Mouse (Mus musculus): ENCODE data around the gene Pdxp. TPM values are rescaled to one million over a fixed set of nuclear protein-coding genes. Genes with fewer than 3 reads are reported as not detected.
A peak's percentile ranks its signal among the peaks of the same experiment; 100 is the strongest.

The Pdxp gene
- polyA plus RNA-seq, 1 experiment from 2014 or later = 20.3 TPM

GRCm38 (mm10) chr15:78899740-78900584, 13.8 kb upstream of the Pdxp start, which contains the start of gene Sh3bp1:
Sh3bp1 (plus strand) TSS chr15:78899768.
- H3K9ac ChIP-seq = peak within 1 kb of the TSS; percentile 85
- peak within 1 kb of the TSS; percentile 92 for H3K4me2 ChIP-seq (replicated peaks)
- H3K27me3 ChIP-seq = no peaks in the 10 kb centered on the region
- H3K4me3 ChIP-seq = peak within 1 kb of the TSS; percentile 83
- peaks cover 45% of the 10 kb centered on the region for H3K4me1 ChIP-seq
- H3K9me3 ChIP-seq = no peaks in the 10 kb centered on the region
- peak; percentile 58; the same call in 1 of the 2 replicates for ATAC-seq (ENCODE audit: low FRiP score, low read depth)
- peaks cover 36% of the 10 kb centered on the region for H3K36me3 ChIP-seq
- WGBS = under 1% methylated on average over 46 of the region's 47 CpGs
- peak within 1 kb of the TSS; percentile 82 for H3K27ac ChIP-seq

- Histone ChIP-seq H3K27ac (peak overlapping the region; percentile 82), H3K9ac (peak overlapping the region; percentile 85), H3K4me3 (peak overlapping the region; percentile 83), H3K4me1 (peaks cover 44% of the 10 kb centered on the region), H3K36me3 (peaks cover 36% of the 10 kb centered on the region), H3K4me2 (replicated peaks) (peak overlapping the region; percentile 92), H3K9me3 (no peaks in the 10 kb centered on the region), H3K27me3 (no peaks in the 10 kb centered on the region)
- 9% methylated on average over 18 of the region's 18 CpGs for WGBS
- peak; percentile 7; the same call in 1 of the 2 replicates for ATAC-seq (ENCODE audit: low FRiP score, low read depth)
Observed at GRCm38 (mm10) chr15:78900585-78901421, 12.9 kb upstream of the Pdxp start.

GRCm38 (mm10) chr15:78901422-78901789, 12.3 kb upstream of the Pdxp start:
- peak overlapping the region; percentile 92 for H3K4me2 ChIP-seq (replicated peaks)
- H3K27ac ChIP-seq = peak overlapping the region; percentile 82; the same call in 1 of the 2 replicates
- peaks cover 39% of the 10 kb centered on the region for H3K4me1 ChIP-seq
- no peaks in the 10 kb centered on the region for H3K9me3 ChIP-seq
- H3K27me3 ChIP-seq = no peaks in the 10 kb centered on the region
- 41% methylated on average over 8 of the region's 8 CpGs for WGBS
- peaks cover 42% of the 10 kb centered on the region for H3K36me3 ChIP-seq
- ATAC-seq (ENCODE audit: low FRiP score, low read depth) = no peak
- peak overlapping the region; percentile 85 for H3K9ac ChIP-seq
- peak overlapping the region; percentile 83 for H3K4me3 ChIP-seq

GRCm38 (mm10) chr15:78903243-78903642, 10.5 kb upstream of the Pdxp start:
- H3K9ac ChIP-seq = no peak overlapping the region; the same call in 1 of the 2 replicates
- H3K27me3 ChIP-seq = no peaks in the 10 kb centered on the region
- H3K9me3 ChIP-seq = no peaks in the 10 kb centered on the region
- peaks cover 32% of the 10 kb centered on the region for H3K4me1 ChIP-seq
- H3K4me2 ChIP-seq (replicated peaks) = peak overlapping the region; percentile 21; the same call in 1 of the 2 replicates
- no peak overlapping the region for H3K27ac ChIP-seq
- no peak for ATAC-seq (ENCODE audit: low FRiP score, low read depth)
- no peak overlapping the region; the same call in 1 of the 2 replicates for H3K4me3 ChIP-seq
- WGBS = 7% methylated on average over 2 of the region's 2 CpGs
- H3K36me3 ChIP-seq = peaks cover 60% of the 10 kb centered on the region

GRCm38 (mm10) chr15:78908399-78908798, 5.3 kb upstream of the Pdxp start:
- Histone ChIP-seq H3K4me2 (replicated peaks) (no peak overlapping the region), H3K27ac (no peak overlapping the region), H3K4me3 (no peak overlapping the region), H3K9me3 (no peaks in the 10 kb centered on the region), H3K36me3 (peaks cover 90% of the 10 kb centered on the region), H3K9ac (no peak overlapping the region), H3K4me1 (peaks cover 5% of the 10 kb centered on the region; the same call in 1 of the 2 replicates), H3K27me3 (no peaks in the 10 kb centered on the region)
- no peak for ATAC-seq (ENCODE audit: low FRiP score, low read depth)
- 75% methylated on average over 7 of the region's 7 CpGs for WGBS

- H3K4me2 ChIP-seq (replicated peaks) = no peak overlapping the region
- no peaks in the 10 kb centered on the region for H3K27me3 ChIP-seq
- H3K4me3 ChIP-seq = no peak overlapping the region
- H3K27ac ChIP-seq = no peak overlapping the region
- H3K4me1 ChIP-seq = peaks cover 5% of the 10 kb centered on the region; the same call in 1 of the 2 replicates
- peaks cover 84% of the 10 kb centered on the region for H3K36me3 ChIP-seq
- WGBS = 89% methylated on average over 8 of the region's 8 CpGs
- H3K9ac ChIP-seq = peak overlapping the region; percentile 31; the same call in 1 of the 2 replicates
- no peaks in the 10 kb centered on the region for H3K9me3 ChIP-seq
- no peak for ATAC-seq (ENCODE audit: low FRiP score, low read depth)
Observed at GRCm38 (mm10) chr15:78908982-78909381, 4.7 kb upstream of the Pdxp start.

GRCm38 (mm10) chr15:78912040-78912439, 1.7 kb upstream of the Pdxp start:
- Histone ChIP-seq H3K4me1 (peaks cover 28% of the 10 kb centered on the region), H3K36me3 (peaks cover 59% of the 10 kb centered on the region), H3K27ac (no peak overlapping the region), H3K4me2 (replicated peaks) (no peak overlapping the region), H3K9me3 (no peaks in the 10 kb centered on the region), H3K9ac (peak overlapping the region; percentile 48; the same call in 1 of the 2 replicates), H3K4me3 (no peak overlapping the region), H3K27me3 (no peaks in the 10 kb centered on the region)
- WGBS = 37% methylated on average over 9 of the region's 9 CpGs
- ATAC-seq (ENCODE audit: low FRiP score, low read depth) = no peak

GRCm38 (mm10) chr15:78914091-78914822, 538 bp downstream of the Pdxp start:
- Histone ChIP-seq H3K4me2 (replicated peaks) (peak overlapping the region; percentile 96), H3K9ac (peak overlapping the region; percentile 86), H3K27me3 (no peaks in the 10 kb centered on the region), H3K36me3 (peaks cover 48% of the 10 kb centered on the region), H3K27ac (peak overlapping the region; percentile 92), H3K4me1 (peaks cover 28% of the 10 kb centered on the region), H3K4me3 (peak overlapping the region; percentile 76), H3K9me3 (no peaks in the 10 kb centered on the region)
- peak; percentile 59 for ATAC-seq (ENCODE audit: low FRiP score, low read depth)
- under 1% methylated on average over 81 of the region's 87 CpGs for WGBS

GRCm38 (mm10) chr15:78914823-78915659, 1.3 kb downstream of the Pdxp start:
- Histone ChIP-seq H3K27ac (no peak overlapping the region), H3K4me2 (replicated peaks) (peak overlapping the region; percentile 96), H3K36me3 (peaks cover 48% of the 10 kb centered on the region), H3K4me1 (peaks cover 28% of the 10 kb centered on the region), H3K9ac (peak overlapping the region; percentile 86), H3K27me3 (no peaks in the 10 kb centered on the region), H3K9me3 (no peaks in the 10 kb centered on the region), H3K4me3 (peak overlapping the region; percentile 76)
- no peak for ATAC-seq (ENCODE audit: low FRiP score, low read depth)
- WGBS = 44% methylated on average over 8 of the region's 8 CpGs

GRCm38 (mm10) chr15:78915660-78916017, 1.9 kb downstream of the Pdxp start:
- H3K27ac ChIP-seq = no peak overlapping the region
- peak overlapping the region; percentile 96 for H3K4me2 ChIP-seq (replicated peaks)
- H3K9ac ChIP-seq = peak overlapping the region; percentile 86
- 5% methylated on average over 8 of the region's 8 CpGs for WGBS
- peak overlapping the region; percentile 76 for H3K4me3 ChIP-seq
- no peak for ATAC-seq (ENCODE audit: low FRiP score, low read depth)
- peaks cover 28% of the 10 kb centered on the region for H3K4me1 ChIP-seq
- no peaks in the 10 kb centered on the region for H3K9me3 ChIP-seq
- H3K36me3 ChIP-seq = peaks cover 42% of the 10 kb centered on the region
- no peaks in the 10 kb centered on the region for H3K27me3 ChIP-seq

Measured in limb, embryonic 13.5 days (tissue).